In the genomic region with DNA sequence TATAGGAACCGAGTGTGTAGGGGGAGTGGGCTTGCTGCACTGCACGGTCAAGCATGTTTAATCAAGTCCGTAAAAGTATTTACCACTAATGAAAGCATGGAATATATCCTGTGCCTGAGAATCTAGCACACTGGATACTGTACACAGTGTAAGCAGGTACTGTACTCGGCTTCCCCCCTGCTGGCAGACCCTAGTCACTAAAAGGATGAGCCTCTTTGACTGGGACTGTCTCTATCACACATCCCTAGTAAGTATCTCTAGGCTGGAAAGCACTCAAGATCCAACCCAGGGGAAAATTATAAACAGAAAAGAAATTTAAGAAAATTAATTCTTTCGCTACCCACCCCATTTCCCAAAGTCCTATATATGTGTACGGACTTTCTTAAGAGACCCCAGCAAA, we compare ENCODE assay signal across 8 mouse cellular contexts. TPM values are rescaled to one million over a fixed set of nuclear protein-coding genes. Genes with fewer than 3 reads are reported as not detected.
DNase-seq lines count a peak whose midpoint lies in the region; ATAC-seq and TF ChIP-seq lines count a peak whose summit lies in the region.

No protein-coding gene starts in this region.

- H3K79me3 ChIP-seq in C2C12 (ENCODE audit: low read depth) = peaks cover 63% of the 10 kb centered on the region

- peak; percentile 75 to 76 for DNase-seq in cerebellum, postnatal 10 days
- DNase-seq in cerebellum, adult 8-10 months = no peak
- DNase-seq in embryo, embryonic 11.5 days (ENCODE audit: low read depth, low spot score) = peak; percentile 16
- DNase-seq in right cerebral cortex, postnatal 10 days (ENCODE audit: low spot score in 2 of 2) = peak; percentile 56 to 64
- DNase-seq in urinary bladder, postnatal 4 days (ENCODE audit: low spot score in 2 of 2) = no peak

- H3K36me3 ChIP-seq in C2C12 (ENCODE audit: control insufficient read depth, insufficient read depth) = peaks cover 34% of the 10 kb centered on the region
- H3K36me3 ChIP-seq in hindbrain, embryonic 15.5 days = no peaks in the 10 kb centered on the region
- H3K36me3 ChIP-seq in liver, embryonic 15.5 days (replicated peaks) = peaks cover 26% of the 10 kb centered on the region

- H3K79me2 ChIP-seq in C2C12 (ENCODE audit: control insufficient read depth, insufficient read depth) = peaks cover 77% of the 10 kb centered on the region

- peak overlapping the region; percentile 84 for H3K4me3 ChIP-seq in C2C12 (ENCODE audit: insufficient read depth, poor library complexity, severe bottlenecking)
- peak overlapping the region; percentile 97 for H3K4me3 ChIP-seq in hindbrain, embryonic 15.5 days
- peak overlapping the region; percentile 93 for H3K4me3 ChIP-seq in liver, embryonic 15.5 days (replicated peaks)

- peak overlapping the region; percentile 95 for H3K9ac ChIP-seq in hindbrain, embryonic 15.5 days
- peak overlapping the region; percentile 94; the same call in 1 of the 2 replicates for H3K9ac ChIP-seq in liver, embryonic 15.5 days

- H3K9me3 ChIP-seq in hindbrain, embryonic 15.5 days = no peaks in the 10 kb centered on the region
- H3K9me3 ChIP-seq in liver, embryonic 15.5 days (replicated peaks) = no peaks in the 10 kb centered on the region

- peaks cover 34% of the 10 kb centered on the region for H3K4me1 ChIP-seq in hindbrain, embryonic 15.5 days (replicated peaks)
- peaks cover 82% of the 10 kb centered on the region for H3K4me1 ChIP-seq in liver, embryonic 15.5 days (replicated peaks)

- H3K4me2 ChIP-seq in hindbrain, embryonic 15.5 days = peak overlapping the region; percentile 99
- peak overlapping the region; percentile 98 for H3K4me2 ChIP-seq in liver, embryonic 15.5 days

- no peaks in the 10 kb centered on the region for H3K27me3 ChIP-seq in C2C12 (ENCODE audit: control insufficient read depth, insufficient read depth, insufficient read length)
- peaks cover 3% of the 10 kb centered on the region; the same call in 1 of the 2 replicates for H3K27me3 ChIP-seq in hindbrain, embryonic 15.5 days
- H3K27me3 ChIP-seq in liver, embryonic 15.5 days = no peaks in the 10 kb centered on the region

- H3ac ChIP-seq in C2C12 (ENCODE audit: control insufficient read depth, insufficient read length, low read depth) = peak overlapping the region; percentile 49

- peak overlapping the region; percentile 84; the same call in 1 of the 2 replicates for H3K27ac ChIP-seq in hindbrain, embryonic 15.5 days (replicated peaks)
- H3K27ac ChIP-seq in liver, embryonic 15.5 days (replicated peaks) = peak overlapping the region; percentile 89

- ATAC-seq in hindbrain, embryonic 15.5 days (ENCODE audit: low FRiP score, low read depth) = no peak
- no peak for ATAC-seq in liver, embryonic 15.5 days (ENCODE audit: insufficient read depth)

- TF ChIP-seq CTCF in C2C12 (IDR thresholded peaks at IDR 0.05; ENCODE audit: control insufficient read depth, insufficient read depth, insufficient read length) = no peak

- 22% methylated on average over 6 of the region's 6 CpGs for WGBS in hindbrain, embryonic 15.5 days
- 42% methylated on average over 6 of the region's 6 CpGs for WGBS in liver, embryonic 15.5 days (ENCODE audit: insufficient replicate concordance)

TF ChIP-seq in C2C12, 6 proteins besides CTCF, POLR2A, EP300 and RAD21:
- no peak for TF ChIP-seq MYOG (IDR thresholded peaks at IDR 0.05; ENCODE audit: control insufficient read depth, extremely low read depth, insufficient read length)
- TF ChIP-seq MYOD1 (IDR thresholded peaks at IDR 0.05; ENCODE audit: control insufficient read depth, insufficient read length, low read depth) = no peak
- TF ChIP-seq CEBPB (IDR thresholded peaks at IDR 0.05; ENCODE audit: low read depth) = no peak
- no peak for TF ChIP-seq MAX (IDR thresholded peaks at IDR 0.05)
- TF ChIP-seq FOSL1 (IDR thresholded peaks at IDR 0.05; ENCODE audit: insufficient read depth, low read length, poor library complexity, severe bottlenecking) = no peak
- TF ChIP-seq USF1 (IDR thresholded peaks at IDR 0.05; ENCODE audit: low read depth) = no peak

RNA-seq across cellular contexts. Expression of gene E2f3, which starts 2.8 kb away (rescaled TPM):
- 10.2 TPM for polyA plus RNA-seq in C2C12 (2012; fragmentation: generic; extraction: Trizol)
- polyA plus RNA-seq in hindbrain, embryonic 15.5 days (2015; fragmentation: Nextera tagmentation; extraction: Ambion mirVana) = 5.4 and 5.5 TPM in 2 replicates
- polyA plus RNA-seq in liver, embryonic 15.5 days (2015; fragmentation: Nextera tagmentation; extraction: Ambion mirVana) = 3.9 and 4.0 TPM in 2 replicates

Comparison
In these comparisons a context has a peak if more than half of its experiments do, and no peak if none do; other contexts are left out.
1. DNase-seq: peak in cerebellum, postnatal 10 days (2 of 2), embryo, embryonic 11.5 days (single experiment) and right cerebral cortex, postnatal 10 days (2 of 2); none in cerebellum, adult 8-10 months (single experiment) and urinary bladder, postnatal 4 days (0 of 2).
2. Peak in every context shown above with its lines, with median percentiles within 50 percentile points of each other: H3K4me3 ChIP-seq.